ENCODE assay signal across 18 mouse cellular contexts in genomic region chr2:128295726-128296234, GRCm38 (mm10).
A peak's percentile ranks its signal among the peaks of the same experiment; 100 is the strongest.
DNase-seq lines count a peak whose midpoint lies in the region; ATAC-seq and TF ChIP-seq lines count a peak whose summit lies in the region.
"Had no signal": no experiment of that assay in that cellular context is flagged by ENCODE, and none has a peak within 500 bp of the region (broad histone marks: within the 10 kb centered on the region; RNA-seq: fewer than 3 reads in every experiment).

No protein-coding gene starts in this region.

- H3K36me3 ChIP-seq in intestine, embryonic 14.5 days (ENCODE audit: control insufficient read depth, insufficient read depth, low read length) = no peaks in the 10 kb centered on the region
- no peaks in the 10 kb centered on the region for H3K36me3 ChIP-seq in intestine, postnatal 0 days (ENCODE audit: control insufficient read depth, insufficient read depth)
- H3K36me3 ChIP-seq in MEL (ENCODE audit: control insufficient read depth in 1 of 2, insufficient read depth in 2 of 2, low read length in 2 of 2) = peaks cover 0 to 24% of the 10 kb centered on the region in 2 experiments; a peak in 2 of 4 replicates
- H3K36me3 ChIP-seq in kidney, embryonic 15.5 days = no peaks in the 10 kb centered on the region
- H3K36me3 ChIP-seq: forebrain, embryonic 10.5 days; hindbrain, embryonic 12.5 days; midbrain, embryonic 15.5 days; stomach, embryonic 15.5 days had no signal

- no peak overlapping the region for H3K4me3 ChIP-seq in intestine, embryonic 14.5 days (ENCODE audit: low read depth, low read length)
- no peak overlapping the region for H3K4me3 ChIP-seq in intestine, postnatal 0 days (ENCODE audit: low read depth, low read length)
- peak overlapping the region; percentile 16 to 36; a peak in 3 of 4 replicates for H3K4me3 ChIP-seq in MEL (ENCODE audit: control insufficient read depth in 1 of 2, insufficient read depth in 1 of 2, low read depth in 2 of 2, low read length in 2 of 2)
- no peak overlapping the region for H3K4me3 ChIP-seq in embryonic fibroblast, embryonic 13.5 days (ENCODE audit: insufficient read depth, low read length)
- H3K4me3 ChIP-seq in kidney, embryonic 15.5 days (replicated peaks) = no peak overlapping the region
- H3K4me3 ChIP-seq: forebrain, embryonic 10.5 days; hindbrain, embryonic 12.5 days; midbrain, embryonic 15.5 days; stomach, embryonic 15.5 days had no signal

- H3K9me3 ChIP-seq in intestine, embryonic 14.5 days (ENCODE audit: control insufficient read depth, low read length) = 0 out of 2 replicates have a peak, but pooled peaks cover 9% of the 10 kb centered on the region
- H3K9me3 ChIP-seq in intestine, postnatal 0 days (ENCODE audit: control insufficient read depth) = 0 out of 2 replicates have a peak, but pooled peaks cover 3% of the 10 kb centered on the region
- H3K9me3 ChIP-seq in MEL (replicated peaks; ENCODE audit: insufficient read depth, low read length) = no peaks in the 10 kb centered on the region
- H3K9me3 ChIP-seq in kidney, embryonic 15.5 days (replicated peaks) = peaks cover 6% of the 10 kb centered on the region
- H3K9me3 ChIP-seq: hindbrain, embryonic 12.5 days; stomach, embryonic 15.5 days had no signal

- H3K9ac ChIP-seq in intestine, embryonic 14.5 days (ENCODE audit: low read length) = no peak overlapping the region
- no peak overlapping the region for H3K9ac ChIP-seq in intestine, postnatal 0 days (ENCODE audit: low read depth, low read length)
- peak overlapping the region; percentile 41 for H3K9ac ChIP-seq in MEL (ENCODE audit: control insufficient read depth, low read depth, low read length, poor library complexity, severe bottlenecking)
- H3K9ac ChIP-seq in kidney, embryonic 15.5 days = no peak overlapping the region
- H3K9ac ChIP-seq: forebrain, postnatal 0 days; hindbrain, embryonic 12.5 days; midbrain, embryonic 15.5 days; stomach, embryonic 15.5 days had no signal

- WGBS in intestine, embryonic 14.5 days = 59% methylated on average over 3 of the region's 3 CpGs
- WGBS in intestine, postnatal 0 days = 58% methylated on average over 3 of the region's 3 CpGs
- WGBS in kidney, embryonic 15.5 days = 71% methylated on average over 3 of the region's 3 CpGs

- H3K27ac ChIP-seq in intestine, embryonic 14.5 days (ENCODE audit: low read depth) = no peak overlapping the region
- H3K27ac ChIP-seq in intestine, postnatal 0 days (ENCODE audit: low read depth, low read length) = no peak overlapping the region
- peak overlapping the region; percentile 70 for H3K27ac ChIP-seq in MEL (ENCODE audit: control insufficient read depth, low read depth, low read length)
- peak overlapping the region; percentile 30 for H3K27ac ChIP-seq in embryonic fibroblast, embryonic 13.5 days (ENCODE audit: insufficient read depth, low read length)
- H3K27ac ChIP-seq in kidney, embryonic 15.5 days = no peak overlapping the region
- H3K27ac ChIP-seq: forebrain, embryonic 10.5 days; hindbrain, embryonic 12.5 days; midbrain, embryonic 15.5 days; stomach, embryonic 15.5 days had no signal

- no peak for DNase-seq in intestine, embryonic 14.5 days (ENCODE audit: low spot score)
- peak; percentile 44 for DNase-seq in MEL (ENCODE audit: low read depth, low spot score)
- DNase-seq in naive thymus-derived CD4-positive, alpha-beta T cell, adult 2 months (ENCODE audit: low read depth) = peak; percentile 20
- no peak for DNase-seq in layer of hippocampus, postnatal 14 days (ENCODE audit: low spot score in 2 of 2)
- DNase-seq: adrenal gland, adult 2 months; cerebellum, adult 11 months; cerebellum, postnatal 10 days; forebrain, postnatal 0 days; gastrocnemius, postnatal 14 days; heart, postnatal 10 days; right cerebral cortex, postnatal 25 days had no signal

- H3K79me2 ChIP-seq in MEL (ENCODE audit: control insufficient read depth, insufficient read depth, low read length, poor library complexity) = no peaks in the 10 kb centered on the region

- TF ChIP-seq CTCF in intestine, postnatal 0 days (IDR thresholded peaks at IDR 0.05; ENCODE audit: low read depth) = no peak
- no peak for TF ChIP-seq CTCF in MEL (IDR thresholded peaks at IDR 0.05 in 2 of 3, conservative IDR thresholded peaks at IDR 0.05 in 1 of 3; ENCODE audit: control insufficient read depth in 1 of 3, insufficient read depth in 1 of 3, low read depth in 2 of 3, low read length in 3 of 3, poor library complexity in 1 of 3, severe bottlenecking in 1 of 3)
- no peak for TF ChIP-seq CTCF in embryonic fibroblast, embryonic 13.5 days (IDR thresholded peaks at IDR 0.05; ENCODE audit: borderline replicate concordance, insufficient read depth, low read length)

- no peak for TF ChIP-seq POLR2A in MEL (IDR thresholded peaks at IDR 0.05; ENCODE audit: control insufficient read depth in 1 of 2, insufficient read depth in 1 of 2, low read depth in 1 of 2, low read length in 2 of 2, poor library complexity in 1 of 2)
- TF ChIP-seq POLR2A in embryonic fibroblast, embryonic 13.5 days (IDR thresholded peaks at IDR 0.05; ENCODE audit: low read depth, low read length) = no peak

- no peak for TF ChIP-seq RAD21 in MEL (IDR thresholded peaks at IDR 0.05; ENCODE audit: low read depth, low read length)

- H3K27me3 ChIP-seq in intestine, embryonic 14.5 days (replicated peaks; ENCODE audit: control insufficient read depth, insufficient read depth, low read length) = no peaks in the 10 kb centered on the region
- H3K27me3 ChIP-seq in intestine, postnatal 0 days (replicated peaks; ENCODE audit: control insufficient read depth, insufficient read depth, low read length) = no peaks in the 10 kb centered on the region
- no peaks in the 10 kb centered on the region for H3K27me3 ChIP-seq in MEL (ENCODE audit: control insufficient read depth in 1 of 2, insufficient read depth in 2 of 2, low read length in 2 of 2)
- H3K27me3 ChIP-seq in kidney, embryonic 15.5 days = no peaks in the 10 kb centered on the region
- H3K27me3 ChIP-seq: hindbrain, embryonic 12.5 days; midbrain, embryonic 15.5 days; stomach, embryonic 15.5 days had no signal

- no peak overlapping the region for H3K4me2 ChIP-seq in intestine, embryonic 14.5 days (ENCODE audit: low read length)
- H3K4me2 ChIP-seq in intestine, postnatal 0 days (replicated peaks; ENCODE audit: low read depth) = no peak overlapping the region
- H3K4me2 ChIP-seq in kidney, embryonic 15.5 days = no peak overlapping the region
- H3K4me2 ChIP-seq: hindbrain, embryonic 12.5 days; midbrain, embryonic 15.5 days; stomach, embryonic 15.5 days had no signal

- TF ChIP-seq EP300 in MEL (IDR thresholded peaks at IDR 0.05; ENCODE audit: low read depth in 1 of 2, low read length in 2 of 2) = no peak

- ATAC-seq in intestine, embryonic 14.5 days (replicated peaks; ENCODE audit: low FRiP score, low TSS enrichment, low read depth) = 0 out of 2 replicates have a peak, but pooled peaks have one; percentile 9
- ATAC-seq in intestine, postnatal 0 days = no peak
- ATAC-seq in kidney, embryonic 15.5 days (replicated peaks; ENCODE audit: low FRiP score) = no peak
- ATAC-seq: forebrain, postnatal 0 days; midbrain, embryonic 15.5 days had no signal

- peaks cover 15% of the 10 kb centered on the region for H3K4me1 ChIP-seq in intestine, embryonic 14.5 days (replicated peaks; ENCODE audit: control insufficient read depth, insufficient read depth, low read length)
- H3K4me1 ChIP-seq in intestine, postnatal 0 days (replicated peaks; ENCODE audit: control insufficient read depth, insufficient read depth, low read length) = no peaks in the 10 kb centered on the region
- H3K4me1 ChIP-seq in MEL (ENCODE audit: control insufficient read depth in 1 of 2, insufficient read depth in 2 of 2, low read length in 2 of 2) = peaks cover 7 to 28% of the 10 kb centered on the region in 2 experiments
- peaks cover 11% of the 10 kb centered on the region for H3K4me1 ChIP-seq in embryonic fibroblast, embryonic 13.5 days (ENCODE audit: control insufficient read depth, insufficient read depth, low read length)
- peaks cover 21% of the 10 kb centered on the region for H3K4me1 ChIP-seq in kidney, embryonic 15.5 days
- H3K4me1 ChIP-seq: hindbrain, embryonic 12.5 days; midbrain, embryonic 15.5 days had no signal

TF ChIP-seq in MEL, 35 proteins besides CTCF, POLR2A, EP300 and RAD21:
- no peak for TF ChIP-seq GATA1 (IDR thresholded peaks at IDR 0.05; ENCODE audit: low read depth, low read length)
- no peak for TF ChIP-seq TCF12 (IDR thresholded peaks at IDR 0.05; ENCODE audit: low read depth, low read length)
- TF ChIP-seq CHD2 (IDR thresholded peaks at IDR 0.05; ENCODE audit: low read length) = no peak
- TF ChIP-seq MYC (IDR thresholded peaks at IDR 0.05; ENCODE audit: low read depth, low read length) = no peak
- TF ChIP-seq JUND (IDR thresholded peaks at IDR 0.05; ENCODE audit: low read depth, low read length) = no peak
- no peak for TF ChIP-seq ZNF384 (IDR thresholded peaks at IDR 0.05; ENCODE audit: low read depth, low read length)
- TF ChIP-seq POLR2AphosphoS2 (IDR thresholded peaks at IDR 0.05; ENCODE audit: low read length) = no peak
- no peak for TF ChIP-seq SIN3A (IDR thresholded peaks at IDR 0.05; ENCODE audit: low read length)

Comparison
In these comparisons a context has a peak if more than half of its experiments do, and no peak if none do; other contexts are left out.
1. DNase-seq: peak in MEL (single experiment) and naive thymus-derived CD4-positive, alpha-beta T cell, adult 2 months (single experiment); none in intestine, embryonic 14.5 days (single experiment) and layer of hippocampus, postnatal 14 days (0 of 2).
2. H3K27ac ChIP-seq: peak in MEL (single experiment) and embryonic fibroblast, embryonic 13.5 days (single experiment); none in intestine, embryonic 14.5 days (single experiment), intestine, postnatal 0 days (single experiment) and kidney, embryonic 15.5 days (single experiment).
3. H3K4me3 ChIP-seq: peak in MEL (2 of 2); none in intestine, embryonic 14.5 days (single experiment), intestine, postnatal 0 days (single experiment), embryonic fibroblast, embryonic 13.5 days (single experiment) and kidney, embryonic 15.5 days (single experiment).